Mouse (Mus musculus): ENCODE data around the gene Tle6.

Gene Tle6

DNA sequence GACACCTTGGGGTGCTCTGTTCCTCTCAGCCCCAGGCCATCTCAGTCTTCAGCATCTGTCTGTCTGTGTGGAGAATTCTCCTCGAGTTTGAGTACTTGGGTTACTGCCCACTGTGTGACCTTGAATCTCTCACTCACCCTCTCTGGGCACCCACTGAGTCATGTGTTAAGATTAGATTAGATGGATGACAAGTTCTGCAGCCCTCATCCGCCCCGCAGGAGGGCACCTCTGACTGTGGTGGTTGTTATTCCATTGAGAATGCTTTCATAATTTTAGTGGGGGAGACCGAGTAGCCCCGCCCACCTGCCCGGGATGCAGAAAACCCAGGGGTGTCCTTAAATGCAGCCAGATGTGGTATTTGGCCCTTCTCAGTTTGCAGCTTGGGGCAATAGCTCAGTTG is 37.4 kb downstream of the Tle6 start:
- DNase-seq (ENCODE audit: low spot score in 2 of 2) = no peak

DNA sequence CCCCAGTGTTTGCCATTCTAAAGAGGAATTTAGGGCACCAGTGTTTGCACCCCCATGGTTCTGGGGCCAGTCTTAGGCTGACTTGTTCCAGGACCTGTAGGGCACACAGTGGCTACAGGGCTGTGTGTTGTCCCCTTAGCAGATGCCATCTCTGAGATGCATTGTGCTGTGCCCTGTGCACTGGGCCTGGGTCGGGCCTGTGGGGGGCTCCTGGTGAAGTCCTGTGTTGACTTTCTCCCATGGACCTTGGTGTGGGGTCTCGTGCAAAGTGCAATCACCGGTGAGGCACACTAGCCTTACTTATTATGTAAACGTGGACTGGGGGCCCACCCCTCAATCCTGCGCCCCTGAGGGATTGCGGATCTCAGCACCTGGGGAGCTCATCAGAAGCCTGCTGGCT is 38.5 kb downstream of the Tle6 start:
- DNase-seq (ENCODE audit: low spot score in 2 of 2) = no peak

DNA sequence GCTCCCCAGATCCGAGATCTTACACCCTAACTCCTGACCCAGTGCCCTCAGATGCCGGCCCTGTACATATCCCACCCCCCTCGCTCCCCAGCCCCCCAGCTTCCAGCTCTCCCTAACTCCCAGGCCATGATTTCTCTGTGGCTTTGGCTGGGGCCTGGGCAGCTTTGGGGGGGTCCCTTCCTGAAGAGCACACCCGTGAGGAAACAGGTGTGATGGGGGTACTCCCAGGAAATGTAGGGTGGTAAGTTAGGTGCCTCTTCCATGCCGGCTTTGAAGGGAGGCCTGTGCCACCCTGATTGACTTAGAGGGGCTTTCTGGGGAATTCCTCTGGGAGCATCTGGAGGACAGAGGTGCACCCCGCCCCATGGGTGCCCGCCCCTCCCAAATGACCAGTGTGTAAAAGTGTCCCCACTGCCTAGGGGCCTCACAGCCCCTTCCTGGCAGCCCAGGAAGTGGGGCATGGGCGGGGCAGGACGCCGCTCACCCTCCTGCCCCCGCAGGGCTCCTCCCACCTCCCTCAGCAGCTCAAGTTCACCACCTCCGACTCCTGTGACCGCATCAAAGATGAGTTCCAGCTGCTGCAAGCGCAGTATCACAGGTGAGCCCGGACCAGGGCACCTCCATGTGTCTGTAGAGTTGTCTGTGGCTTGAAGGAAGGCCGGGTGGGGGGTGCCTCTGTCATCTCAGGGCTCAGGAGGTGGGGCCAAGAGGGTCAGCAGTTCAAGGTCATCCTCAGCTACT is 40.0 kb downstream of the Tle6 start:
- no peak for DNase-seq (ENCODE audit: low spot score in 2 of 2)

DNA sequence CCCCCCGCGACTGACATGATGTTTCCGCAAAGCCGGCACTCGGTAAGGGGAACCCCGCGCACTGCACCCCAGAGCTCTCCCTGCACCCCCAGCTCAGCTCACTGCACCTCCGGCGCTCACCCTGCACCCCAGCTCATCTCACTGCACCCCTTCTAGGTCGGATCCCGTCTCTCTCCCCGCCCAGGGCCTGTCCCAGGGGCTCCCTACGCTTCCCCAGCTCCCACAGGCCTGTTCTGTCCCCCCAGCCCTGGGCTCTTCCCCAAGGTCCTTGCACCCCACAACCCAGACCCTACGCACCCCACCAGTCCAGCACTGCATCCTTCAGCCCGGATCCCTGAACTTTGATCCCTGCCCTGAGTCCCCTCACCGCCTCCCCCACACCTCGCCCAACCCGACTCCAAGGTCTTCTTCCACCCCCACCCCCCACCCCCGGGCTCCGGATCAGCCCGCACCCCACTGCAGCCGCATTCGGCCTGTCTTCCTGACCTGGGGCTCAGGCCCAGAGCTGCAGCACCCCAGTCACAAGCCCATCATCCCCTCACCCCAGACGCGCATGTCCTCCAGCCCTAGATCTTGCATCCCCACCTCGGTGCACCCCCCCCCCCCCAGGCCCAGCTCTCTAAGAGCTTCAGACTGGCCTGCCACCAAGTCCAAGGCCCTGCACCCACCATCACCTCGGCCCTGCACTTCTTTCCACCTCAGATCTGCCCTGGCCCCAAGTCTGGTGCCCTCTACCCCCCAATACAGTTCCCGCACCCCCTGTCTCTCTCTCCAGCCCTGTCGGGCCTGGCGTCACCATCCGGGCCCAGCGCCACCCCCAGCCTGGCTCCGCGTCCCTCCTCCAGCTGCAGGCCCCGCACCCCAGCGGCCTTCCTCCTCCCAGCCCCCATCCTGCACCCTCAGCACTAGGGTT is 41.0 kb downstream of the Tle6 start:
- peak; percentile 62 to 67 for DNase-seq (ENCODE audit: low spot score in 2 of 2)

DNA sequence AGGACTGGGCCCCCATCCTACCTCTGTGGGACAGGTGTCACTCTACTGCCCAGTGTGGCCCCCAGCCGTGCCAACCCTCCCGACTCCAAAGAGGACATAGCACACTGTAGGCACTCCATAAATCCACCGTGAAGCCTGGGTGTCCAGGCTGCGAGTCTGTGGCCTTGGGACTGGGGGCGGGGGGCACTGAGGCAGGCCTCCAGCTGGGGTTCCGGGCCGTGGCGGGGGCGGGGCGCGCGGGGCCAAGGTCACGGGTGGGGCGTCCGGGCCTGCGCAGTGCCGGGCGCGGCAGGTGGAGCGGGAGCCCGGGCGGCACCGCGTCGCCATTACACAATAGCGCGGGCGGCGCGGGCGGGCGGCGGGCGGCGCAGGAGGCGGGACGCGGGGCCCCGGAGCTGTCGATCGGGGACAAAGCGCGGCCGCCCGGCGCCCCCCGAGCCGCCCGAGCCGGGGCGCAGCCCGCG is 41.7 kb downstream of the Tle6 start, which contains the start of gene Aes:
Gene Aes, plus strand, starts transcription at position 326 of the 464 bp plus-strand sequence.
- DNase-seq (ENCODE audit: low spot score in 2 of 2) = peak in 1 of 2 experiments; percentile 62

DNA sequence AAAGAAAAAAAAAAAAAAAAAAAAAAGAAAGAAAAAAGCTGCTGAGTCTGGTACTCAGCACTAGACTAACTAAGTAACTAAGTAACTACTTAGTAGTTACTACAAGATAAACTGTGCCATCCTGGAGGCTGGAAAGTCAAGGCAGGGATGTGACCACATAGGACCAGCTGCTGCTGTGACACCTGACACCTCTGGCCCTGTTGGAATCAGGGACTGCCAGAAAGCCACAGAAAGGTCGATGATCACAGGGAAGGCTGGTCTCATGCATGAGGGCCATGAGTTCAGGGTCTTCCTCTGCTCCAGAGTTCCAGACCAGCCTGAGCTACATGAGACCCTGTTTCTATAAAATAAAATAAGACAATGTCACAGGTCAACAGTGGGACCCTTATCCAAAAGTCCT is 43.4 kb downstream of the Tle6 start:
- no peak for DNase-seq (ENCODE audit: low spot score in 2 of 2)

DNA sequence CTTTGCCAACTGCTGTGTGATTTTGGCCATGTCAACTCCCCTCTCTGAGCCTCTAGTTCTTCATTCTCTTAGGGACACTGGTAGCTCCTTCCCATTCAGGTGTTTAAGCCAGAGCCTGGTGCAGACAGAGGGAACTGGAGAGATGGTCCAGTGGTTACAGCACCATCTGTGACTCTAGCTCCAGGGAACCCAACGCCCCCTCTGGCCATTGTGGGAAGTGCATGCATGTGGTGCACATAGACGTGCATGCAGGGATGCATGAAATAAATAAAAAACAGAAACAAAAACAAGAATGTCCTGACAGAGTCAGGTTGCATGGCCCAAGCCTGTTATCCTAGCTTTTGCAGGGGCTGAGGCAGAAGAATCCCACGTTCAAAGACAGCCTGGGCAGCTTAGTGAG is 44.6 kb downstream of the Tle6 start:
- no peak for DNase-seq (ENCODE audit: low spot score in 2 of 2)

DNA sequence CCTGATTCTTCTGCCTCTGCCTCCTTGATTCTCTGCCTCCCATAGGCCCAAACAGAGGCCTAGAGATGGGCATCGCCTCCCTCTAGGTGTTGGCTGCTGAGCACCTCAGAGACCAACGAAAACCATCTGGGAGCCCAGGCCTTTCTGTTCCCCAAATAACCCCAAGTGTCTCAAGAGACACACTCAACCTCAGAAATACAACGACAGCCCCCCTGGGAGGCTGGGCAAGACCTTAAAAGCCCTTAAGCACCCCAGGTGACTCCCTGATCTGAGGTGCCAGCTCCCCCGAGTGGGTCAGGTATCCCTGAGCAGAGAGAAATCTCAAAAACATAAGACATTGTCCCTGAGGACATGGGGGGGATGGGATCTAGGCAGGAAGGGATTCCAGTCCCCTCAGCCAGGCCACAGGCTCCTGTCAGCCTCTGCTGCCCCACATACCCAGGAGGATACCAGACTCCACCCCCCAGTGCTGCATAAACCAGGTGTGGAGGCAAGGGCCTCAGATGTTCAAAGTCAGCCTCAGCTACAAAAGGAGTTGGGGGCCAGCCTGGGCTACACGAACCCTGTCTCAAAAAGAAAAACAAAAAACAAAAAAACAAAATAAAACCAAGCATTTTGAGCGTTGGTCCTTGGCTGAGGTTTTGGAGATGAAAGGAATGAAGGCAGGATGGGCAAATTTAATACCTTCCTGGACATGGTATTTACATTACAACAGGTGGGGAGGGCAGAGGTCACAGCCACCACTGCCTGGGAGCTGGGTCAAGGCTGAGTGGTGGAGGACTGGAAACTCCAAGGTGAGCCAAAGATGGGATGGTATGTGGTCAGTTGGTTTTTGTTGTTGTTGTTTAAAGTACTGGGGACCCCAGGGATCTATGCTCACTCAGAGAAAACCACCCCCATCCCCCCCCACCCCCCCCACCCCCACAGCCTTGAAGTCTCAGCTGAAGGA is 46.8 kb downstream of the Tle6 start:
- no peak for DNase-seq (ENCODE audit: low spot score in 2 of 2)

DNA sequence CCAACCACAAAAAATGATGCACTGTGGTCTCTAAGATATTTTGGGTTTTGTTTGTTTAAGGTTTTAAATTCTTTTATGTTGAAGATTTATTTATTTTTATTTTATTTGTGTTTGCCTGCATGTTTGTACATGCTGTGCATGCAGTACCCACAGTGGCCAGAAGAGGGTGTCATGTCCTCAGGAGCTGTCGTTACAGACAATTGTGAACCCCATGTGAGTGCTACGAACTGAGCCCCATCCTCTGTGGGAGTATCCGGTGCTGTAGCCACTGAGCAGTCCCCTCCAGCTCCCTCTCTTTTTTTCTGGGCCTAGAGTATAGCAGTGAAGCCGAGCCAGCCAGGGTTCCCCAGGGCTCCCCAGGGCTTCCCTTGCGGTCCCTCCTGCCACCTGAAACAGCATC is 47.6 kb downstream of the Tle6 start:
- DNase-seq (ENCODE audit: low spot score in 2 of 2) = no peak

DNA sequence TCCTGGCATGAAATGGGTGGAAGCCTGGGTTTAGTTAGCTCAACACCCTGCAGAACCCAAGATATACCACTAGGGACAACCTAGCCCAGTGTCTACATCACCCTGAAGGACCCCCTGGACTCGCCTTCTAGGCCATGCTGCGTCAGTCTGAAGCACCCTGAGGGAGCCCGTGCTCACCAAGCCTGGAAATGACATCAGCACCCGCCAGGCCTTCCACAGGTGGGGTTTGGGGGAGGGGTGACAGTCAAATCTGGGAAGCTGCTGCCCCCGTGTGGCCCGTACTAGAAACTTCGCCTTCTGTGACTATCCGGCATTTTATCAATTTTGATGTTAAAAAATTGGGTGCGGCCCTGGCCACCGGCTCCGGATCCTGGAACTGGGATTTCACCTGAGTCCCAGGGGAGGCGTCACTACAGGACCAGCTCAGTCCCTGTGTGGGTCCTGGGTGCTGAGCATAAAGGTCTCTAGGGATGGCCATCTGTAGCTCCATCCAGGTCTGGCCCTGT is 49.2 kb downstream of the Tle6 start:
- peak; percentile 78 to 80 for DNase-seq (ENCODE audit: low spot score in 2 of 2)

DNA sequence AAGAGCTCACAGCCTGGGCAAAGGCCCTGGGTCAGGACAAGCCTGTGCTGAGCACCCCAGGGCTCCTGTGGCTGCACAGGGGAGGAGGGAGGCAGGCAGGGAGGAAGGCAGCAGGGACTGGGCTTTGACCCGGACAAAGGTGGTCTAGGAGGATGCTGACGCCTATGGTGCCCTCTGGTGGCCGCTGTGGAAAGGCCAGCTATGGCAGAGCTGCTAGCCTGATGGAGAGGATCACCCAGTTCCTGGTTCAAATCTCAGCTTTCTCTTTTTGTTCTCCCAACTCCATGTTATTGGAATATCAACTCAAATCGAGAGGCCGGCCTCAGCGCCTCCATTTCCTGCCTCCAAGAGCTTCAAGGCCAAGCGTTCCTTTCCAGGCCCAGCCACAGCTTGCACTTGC is 50.6 kb downstream of the Tle6 start:
- DNase-seq (ENCODE audit: low spot score in 2 of 2) = no peak

DNA sequence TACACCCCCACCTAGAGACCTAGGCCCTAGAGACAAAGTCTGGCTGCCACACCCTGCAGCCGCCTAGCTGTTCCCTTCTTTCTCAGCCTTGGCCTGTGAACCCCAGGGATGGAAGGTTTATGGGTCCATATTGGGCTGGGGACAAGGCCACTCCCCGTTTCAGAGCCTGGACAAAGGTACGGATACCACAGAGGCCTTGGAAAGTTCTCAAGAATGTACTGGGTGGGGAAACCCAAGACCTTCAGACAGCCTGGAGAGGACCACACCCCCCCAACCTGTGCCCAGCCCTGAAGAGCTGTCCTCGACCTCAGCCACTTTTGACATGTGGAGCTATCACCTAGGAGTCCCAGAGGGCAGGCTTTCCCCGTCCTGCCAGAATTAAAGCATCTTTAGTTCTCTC is 51.9 kb downstream of the Tle6 start:
- no peak for DNase-seq (ENCODE audit: low spot score in 2 of 2)

DNA sequence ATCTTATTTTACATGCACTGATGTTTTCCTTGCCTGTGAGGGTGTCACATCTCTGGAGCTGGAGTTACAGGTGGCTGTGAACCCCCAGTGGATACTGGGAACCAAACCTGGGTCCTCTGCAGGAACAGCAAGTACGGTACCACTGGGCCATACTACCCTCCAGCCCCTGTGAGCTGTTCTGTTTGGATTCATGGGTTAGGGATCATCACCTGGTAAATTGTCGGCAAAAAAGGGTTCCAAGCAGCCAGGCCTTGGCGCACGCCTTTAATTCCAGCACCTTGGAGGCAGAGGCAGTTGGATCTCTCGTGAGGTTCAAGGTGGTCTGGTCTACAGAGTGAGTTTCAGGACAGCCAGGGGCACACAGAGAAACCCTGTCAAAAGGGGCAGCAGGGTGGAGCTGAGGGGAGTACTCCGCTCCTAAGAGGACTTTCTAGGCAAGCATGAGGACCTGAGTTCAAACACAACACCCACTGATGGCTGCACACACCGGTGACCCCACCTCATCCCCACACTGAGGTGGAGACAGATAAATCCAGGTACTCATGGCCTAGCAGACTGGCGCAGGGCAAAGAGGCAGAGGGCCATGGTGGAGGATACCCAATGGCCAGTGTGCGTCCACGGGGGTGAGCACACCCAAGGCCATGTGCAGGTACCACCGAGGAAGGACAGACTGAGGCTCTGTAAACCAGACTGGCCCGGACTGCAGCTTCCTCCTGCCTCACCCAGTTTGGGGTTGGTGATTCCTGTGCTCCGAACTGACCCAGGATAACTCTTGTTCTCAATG is 53.9 kb downstream of the Tle6 start:
- DNase-seq (ENCODE audit: low spot score in 2 of 2) = no peak

DNA sequence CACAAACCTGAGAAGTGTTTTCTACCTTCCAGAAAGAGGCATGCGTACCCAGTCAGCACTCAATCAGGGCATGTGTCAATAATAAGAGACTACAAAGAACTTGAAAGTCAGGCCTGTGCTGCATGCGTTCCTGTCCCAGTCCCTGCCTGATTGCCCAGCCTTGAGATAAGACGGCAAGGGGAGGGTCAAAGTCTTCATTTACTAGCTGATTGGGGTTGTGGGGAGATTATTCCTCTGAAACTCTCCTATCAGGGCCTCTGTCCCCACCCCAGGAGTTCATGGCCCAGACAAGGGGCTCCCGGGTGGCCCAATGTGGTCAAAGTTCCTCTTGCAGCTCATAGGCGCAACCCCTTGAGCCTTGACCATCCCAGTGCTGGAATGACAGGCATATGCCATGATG is 54.5 kb downstream of the Tle6 start:
- DNase-seq (ENCODE audit: low spot score in 2 of 2) = no peak

DNA sequence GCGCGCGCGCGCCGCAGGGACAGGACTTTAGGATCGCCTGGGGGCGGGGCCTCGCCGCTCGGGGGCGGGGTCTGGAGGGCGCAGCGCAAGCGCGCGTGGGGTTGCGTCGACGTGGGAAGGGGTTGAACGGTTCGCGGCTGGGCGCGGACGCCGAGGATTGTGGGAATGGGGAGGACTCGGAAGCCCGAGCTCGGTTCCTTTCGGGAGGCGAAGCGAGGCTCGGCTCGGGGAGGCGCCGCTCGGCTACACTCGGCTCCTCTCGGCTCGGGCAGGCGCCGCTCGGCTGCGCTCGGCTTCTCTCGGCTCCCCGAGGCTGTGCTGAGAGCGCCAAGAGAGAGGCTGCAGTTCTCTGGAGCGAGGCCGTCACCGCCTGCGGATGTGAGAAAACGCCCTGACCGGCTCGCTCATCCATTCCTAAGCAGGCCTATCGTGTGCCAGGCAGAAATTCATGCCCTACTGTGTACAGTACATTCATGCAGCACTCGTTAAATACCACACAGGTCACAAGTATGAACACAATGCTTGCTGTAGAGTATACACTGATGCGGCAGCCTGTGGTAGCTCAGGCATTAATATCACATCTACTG is 55.6 kb downstream of the Tle6 start, which contains the start of gene Gna11:
Gene Gna11, minus strand, starts transcription at position 30 of the 587 bp plus-strand sequence.
- peak; percentile 98 to 99 for DNase-seq (ENCODE audit: low spot score in 2 of 2)

DNA sequence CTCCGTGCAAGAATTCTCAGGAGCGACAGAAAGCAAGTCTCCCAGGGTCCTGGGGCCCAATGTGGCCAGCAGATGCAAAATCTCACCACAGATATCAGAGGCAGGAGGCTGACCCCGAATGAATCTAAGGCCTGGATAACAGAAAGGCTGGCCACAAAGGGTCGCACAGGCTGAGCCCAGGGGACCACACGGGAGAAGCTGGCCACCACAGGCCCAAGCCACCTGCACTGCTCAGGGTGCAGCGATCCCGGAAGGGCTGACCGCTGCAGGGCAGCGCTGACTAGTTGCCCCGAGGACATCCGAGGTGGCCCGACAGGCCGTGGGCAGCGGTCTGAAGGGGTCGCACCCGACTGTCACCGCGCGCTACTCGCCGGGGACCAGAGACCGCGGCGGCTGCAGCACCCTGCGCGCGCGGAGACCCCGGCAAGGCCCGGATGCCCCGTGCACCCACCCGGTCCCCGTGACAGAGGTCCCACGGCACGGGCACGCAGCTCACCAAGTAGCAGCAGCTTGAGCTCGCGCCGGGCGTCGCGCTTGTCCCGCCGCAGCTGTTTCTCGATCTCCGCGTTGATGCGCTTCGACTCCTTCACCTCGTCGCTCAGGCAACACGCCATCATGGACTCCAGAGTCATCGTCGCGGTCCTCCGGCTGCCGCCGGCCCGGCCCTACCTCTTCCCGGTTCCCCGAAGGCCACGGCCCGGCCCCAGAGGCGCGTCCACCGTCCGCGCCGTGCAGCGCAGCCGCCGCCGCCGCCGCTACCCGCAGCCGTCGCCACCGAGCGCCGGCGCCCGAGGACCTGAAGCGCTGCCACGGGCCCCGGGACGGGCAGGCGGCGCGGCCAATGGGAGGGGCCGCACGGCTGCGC is 56.3 kb downstream of the Tle6 start:
- DNase-seq (ENCODE audit: low spot score in 2 of 2) = no peak

DNA sequence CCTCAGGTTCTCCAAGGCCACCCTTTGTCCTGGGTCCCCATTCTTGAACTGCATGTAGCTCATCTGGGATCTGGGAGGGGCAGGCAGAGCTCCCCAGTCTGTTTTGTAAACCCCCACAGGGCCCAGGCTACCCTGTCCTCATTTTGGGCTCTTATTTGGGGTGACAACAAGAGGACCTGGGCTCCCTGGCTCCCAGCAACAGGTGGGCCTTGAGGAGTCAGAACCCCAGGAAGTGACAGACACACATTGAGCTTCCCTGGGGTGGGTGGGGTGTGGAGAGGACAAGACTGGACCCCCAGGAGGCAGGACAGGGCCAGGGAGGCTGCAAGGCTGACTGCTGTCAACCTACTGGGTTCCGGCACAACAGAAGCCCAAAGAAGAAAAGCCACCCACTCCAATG is 57.2 kb downstream of the Tle6 start:
- no peak for DNase-seq (ENCODE audit: low spot score in 2 of 2)

DNA sequence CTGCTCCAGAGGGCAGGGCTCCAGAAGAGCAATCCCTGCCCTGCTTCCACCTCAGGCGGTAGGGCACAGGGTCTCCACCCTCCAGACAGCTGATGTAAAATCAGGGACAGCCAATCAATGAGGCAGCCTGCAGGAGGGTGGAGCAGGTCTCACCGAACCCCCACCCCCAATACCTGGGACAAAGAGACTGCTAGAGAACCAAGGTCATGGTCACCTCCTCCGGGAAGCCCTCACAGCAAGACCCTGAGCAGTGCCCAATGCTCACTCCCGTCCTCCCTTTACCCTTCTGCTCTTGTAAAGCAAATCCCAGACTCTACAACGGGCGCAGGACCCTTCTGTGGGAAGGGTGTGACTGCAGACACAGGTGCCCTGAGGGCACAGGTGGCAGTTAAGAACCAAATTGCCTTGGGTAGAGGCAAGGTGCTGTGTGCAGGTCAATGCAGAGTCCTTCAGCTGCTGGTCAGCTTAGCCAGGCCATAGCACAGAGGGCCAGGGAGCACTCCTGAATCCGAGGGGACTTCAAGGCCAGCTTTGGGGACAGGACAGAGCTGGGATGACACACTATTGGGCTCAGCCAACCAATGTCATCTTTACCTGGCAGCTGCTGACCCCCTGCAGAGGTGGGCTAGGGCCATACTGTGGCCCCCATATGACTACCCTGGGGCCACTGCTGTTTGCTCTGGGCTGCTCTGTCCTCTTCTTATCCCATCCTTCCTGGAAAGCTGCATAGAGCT is 58.0 kb downstream of the Tle6 start:
- no peak for DNase-seq (ENCODE audit: low spot score in 2 of 2)

DNA sequence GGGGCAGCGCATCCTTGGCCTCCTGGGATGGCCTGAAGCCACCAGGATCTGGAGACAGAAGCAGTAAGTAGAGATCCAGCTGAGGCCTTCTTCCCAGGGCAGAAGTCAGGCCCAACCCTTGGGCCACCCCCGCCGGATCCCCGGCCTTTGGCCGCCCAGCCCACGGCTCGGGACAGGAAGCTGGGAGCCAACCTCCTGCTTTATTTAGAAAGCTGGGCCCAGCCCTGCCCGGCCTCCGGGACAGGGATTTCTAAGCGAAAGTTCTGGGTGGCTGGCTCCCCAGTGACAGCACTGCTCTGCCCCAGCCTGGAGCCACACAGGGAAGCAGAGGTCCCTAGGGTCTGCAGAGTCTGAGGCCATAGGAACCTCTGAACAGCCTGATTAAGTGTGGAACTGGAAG is 59.1 kb downstream of the Tle6 start:
- no peak for DNase-seq (ENCODE audit: low spot score in 2 of 2)

Measured in right cerebral cortex, postnatal 36 days (tissue).